Mouse (Mus musculus): Measurements from ENCODE around the gene Gm20772.
"Not testable (repeated sequence)": the region's sequence is repeated elsewhere in the genome, so short reads cannot be mapped to it uniquely, and the experiment has no call there.

Gene Gm20772

DNA sequence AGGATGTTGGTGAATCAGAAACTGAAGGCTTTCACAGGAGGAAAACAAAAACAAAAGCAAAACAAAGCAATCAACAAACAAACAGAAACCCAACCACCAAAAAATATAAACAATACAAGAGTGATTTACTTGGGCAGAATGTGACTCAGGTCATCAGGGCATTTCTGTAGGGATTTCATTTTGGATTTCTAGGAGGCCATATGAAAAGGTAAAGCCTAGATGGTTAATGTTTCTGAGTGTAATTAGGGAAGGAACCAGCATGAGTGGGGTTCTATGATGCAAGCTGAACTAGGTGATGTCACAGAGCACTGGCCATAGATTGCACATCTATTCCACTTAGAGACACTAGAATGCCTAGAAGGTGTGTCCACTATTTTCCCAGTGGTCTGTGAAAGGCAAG lies at the start of gene Gm20772, which contains the start of gene Gm20831:
TSS of gene Gm20772 (plus strand) at position 301 of the 400 bp plus-strand sequence.
TSS of gene Gm20831 (plus strand) at position 301 of the 400 bp plus-strand sequence.
- not testable (repeated sequence) for DNase-seq

- DNase-seq, result not testable (repeated sequence)
Observed at GRCm38 (mm10) chrY:17846166-17846565, 28.4 kb upstream of the Gm20772 start, which contains the start of gene Gm21904. Gene Gm21904 (minus strand): TSS chrY:17846266.

All from cerebellum, adult 11 months (tissue).